Mouse (Mus musculus) gastrocnemius, postnatal 10 days (tissue): ENCODE data around the gene Ssbp3. TPM values are rescaled to one million over a fixed set of nuclear protein-coding genes. Genes with fewer than 3 reads are reported as not detected.

Experiments used
- DNase-seq: peaks from one replicate; pipeline ENCODE4 v3.0.0; 2021; ENCODE audit warnings: mixed read lengths
- total RNA-seq, 2 experiments: library from RNA; stranded (reverse); gene quantifications; 2 replicates each; pipeline ENCODE4 v1.2.3; 2021

Gene Ssbp3
- total RNA-seq, 2 experiments from 2014 or later: 29.4 to 35.1 TPM

DNA sequence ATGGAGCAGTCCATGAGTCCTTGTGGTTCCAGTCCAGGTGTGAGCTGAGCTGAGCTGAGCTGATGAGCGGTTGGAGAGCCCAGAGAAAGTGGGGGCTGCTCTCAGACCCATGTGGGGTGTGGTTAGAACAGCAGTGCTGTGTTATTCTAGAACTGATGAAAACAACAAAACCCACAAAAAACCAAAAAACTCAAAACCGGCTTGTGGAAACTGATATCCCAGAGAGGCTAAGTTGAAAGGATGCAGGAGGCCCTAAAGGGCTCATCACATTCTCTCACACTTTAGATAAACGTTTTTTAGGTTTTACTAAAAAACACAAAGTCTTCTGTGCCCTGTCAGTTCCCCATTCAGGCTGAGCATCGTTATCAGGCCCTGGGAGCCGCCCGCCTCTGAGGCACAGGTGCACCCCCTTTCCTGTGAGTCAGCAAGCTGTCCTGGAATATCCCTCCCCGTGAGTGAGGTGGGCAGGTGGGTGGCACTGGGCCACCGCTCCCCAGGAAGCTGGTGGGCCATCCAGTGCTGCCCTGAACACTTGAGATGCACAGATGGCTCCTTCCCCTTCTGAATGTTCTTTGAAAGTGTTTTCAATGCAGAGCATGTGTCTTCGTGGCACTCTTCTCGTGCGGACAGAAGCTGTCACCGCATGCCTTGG is 24.6 kb downstream of the Ssbp3 start:
- no peak for DNase-seq

DNA sequence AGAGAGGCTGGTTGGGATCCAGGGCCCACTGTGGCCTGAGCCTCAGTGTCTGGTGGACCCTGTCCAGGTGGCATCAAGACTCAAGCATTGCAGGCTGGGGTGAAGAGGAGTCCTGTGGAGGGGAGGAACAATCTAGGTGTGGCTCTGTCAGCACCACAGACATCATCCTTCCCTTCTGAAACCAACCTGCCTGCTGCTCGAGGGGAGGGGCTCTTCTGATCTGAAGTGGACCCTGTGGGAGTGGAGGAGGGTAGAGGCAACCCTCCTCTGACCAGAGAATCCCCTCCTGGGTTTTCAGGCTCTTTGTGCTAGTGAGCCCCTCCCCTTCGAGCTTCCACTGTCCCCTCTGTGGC is 25.1 kb downstream of the Ssbp3 start:
- no peak for DNase-seq

DNA sequence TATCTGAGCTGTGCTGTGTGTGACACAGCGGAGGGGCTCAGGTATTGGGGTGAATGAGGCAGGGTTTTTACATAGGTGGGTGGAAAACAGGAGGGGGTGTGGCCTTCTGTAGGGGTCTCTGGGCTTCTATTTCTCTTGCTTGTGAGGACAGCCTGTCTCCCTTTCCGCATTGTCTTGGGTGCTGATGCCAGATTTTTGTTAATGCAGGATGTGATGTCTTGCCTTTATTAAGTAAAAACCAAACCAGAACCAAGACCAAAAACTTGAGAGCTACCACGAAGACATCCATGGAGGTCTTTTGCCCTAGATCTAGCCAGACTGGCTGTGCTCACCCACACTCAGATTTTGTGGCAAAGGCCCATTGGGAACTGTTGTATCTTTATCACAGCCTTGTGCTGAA is 25.5 kb downstream of the Ssbp3 start:
- DNase-seq: no peak

DNA sequence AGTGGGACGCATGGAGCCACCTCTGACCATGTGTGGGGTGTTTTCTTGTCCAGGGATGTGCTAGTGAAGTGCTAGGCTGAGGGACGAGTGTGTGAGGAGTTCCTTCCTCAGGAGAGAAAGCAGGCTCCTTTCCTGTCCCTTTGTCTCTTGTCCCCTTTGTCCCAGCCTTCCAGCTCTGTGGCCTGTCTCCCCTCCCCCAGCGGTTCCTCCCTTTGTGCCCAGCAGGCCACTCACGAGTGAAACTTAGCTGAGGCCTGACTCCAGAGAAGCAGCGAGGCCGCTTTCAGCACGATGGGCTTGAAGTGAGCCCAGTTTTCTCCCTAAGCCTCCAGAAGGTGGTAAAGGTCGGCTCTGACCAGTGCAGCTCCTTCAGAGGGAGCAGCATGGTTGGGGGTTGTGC is 26.2 kb downstream of the Ssbp3 start:
- DNase-seq: no peak

DNA sequence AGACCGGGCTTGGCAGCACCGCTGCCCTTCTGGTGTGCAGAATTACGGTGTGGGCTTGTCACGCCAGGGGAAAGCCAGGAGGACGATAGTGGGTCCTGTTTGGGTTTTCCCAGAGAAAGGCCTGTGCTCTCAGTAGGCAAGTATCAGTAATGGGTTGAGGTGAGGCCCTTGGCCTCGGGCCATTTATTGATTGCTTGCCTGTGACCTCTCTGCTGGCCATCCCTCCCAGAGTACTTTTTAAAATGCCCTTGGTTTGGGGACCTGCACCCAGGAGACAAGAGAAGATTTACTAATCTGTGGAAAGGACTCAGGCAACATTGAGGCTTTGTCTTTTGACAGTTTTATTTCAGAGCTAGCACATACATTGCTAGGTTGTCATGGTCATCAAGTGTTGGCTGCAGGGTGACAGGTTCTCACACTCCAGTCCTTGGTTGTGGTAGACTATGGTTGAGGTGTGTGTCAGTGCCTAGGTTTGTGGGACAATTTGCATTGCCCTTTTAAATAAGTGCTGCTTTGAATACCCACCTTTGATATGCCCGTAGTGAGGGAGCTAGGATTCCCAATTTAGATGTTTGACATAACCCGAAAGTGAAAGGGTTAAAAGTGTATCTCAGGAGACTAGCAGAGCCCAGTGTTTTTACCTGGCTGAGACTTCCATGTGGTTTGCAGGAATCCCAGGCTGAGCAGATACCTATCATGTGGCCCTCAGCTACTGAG is 28.2 kb downstream of the Ssbp3 start:
- DNase-seq: no peak

DNA sequence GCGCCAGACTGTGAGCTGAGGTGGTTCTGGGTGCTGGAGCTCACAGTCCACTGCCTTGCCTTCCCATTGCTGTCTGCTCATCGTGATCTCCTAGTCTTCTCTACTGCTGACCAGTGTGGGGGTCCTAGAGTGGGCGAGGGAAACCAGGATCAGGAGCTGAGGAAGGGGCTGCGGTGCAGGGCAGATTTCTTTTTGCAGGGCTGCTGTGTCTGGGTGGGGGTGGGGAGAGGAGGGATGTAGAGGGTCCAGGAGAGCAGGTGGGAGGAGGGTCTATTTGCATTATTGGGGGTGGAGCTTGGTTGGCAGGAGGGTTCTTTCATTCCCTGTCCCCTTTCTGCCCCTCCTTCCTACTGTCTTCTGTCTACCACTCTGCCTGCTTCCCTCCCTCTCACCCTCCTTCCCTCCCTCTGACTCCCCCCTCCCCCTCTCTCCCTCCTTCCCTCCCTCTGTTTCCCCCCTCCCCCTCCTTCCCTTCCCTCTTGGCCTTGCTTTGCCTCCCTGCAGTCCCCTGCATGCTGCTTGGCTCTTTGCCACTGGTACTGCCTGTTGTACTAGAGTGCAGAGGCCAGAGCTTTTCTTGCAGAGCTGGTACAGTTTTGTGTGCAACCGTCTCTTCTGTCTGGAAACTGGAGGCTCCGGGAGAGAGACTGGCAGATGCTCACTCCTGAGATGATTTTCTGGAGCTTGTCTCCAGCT is 28.9 kb downstream of the Ssbp3 start:
- peak; percentile 48 for DNase-seq

DNA sequence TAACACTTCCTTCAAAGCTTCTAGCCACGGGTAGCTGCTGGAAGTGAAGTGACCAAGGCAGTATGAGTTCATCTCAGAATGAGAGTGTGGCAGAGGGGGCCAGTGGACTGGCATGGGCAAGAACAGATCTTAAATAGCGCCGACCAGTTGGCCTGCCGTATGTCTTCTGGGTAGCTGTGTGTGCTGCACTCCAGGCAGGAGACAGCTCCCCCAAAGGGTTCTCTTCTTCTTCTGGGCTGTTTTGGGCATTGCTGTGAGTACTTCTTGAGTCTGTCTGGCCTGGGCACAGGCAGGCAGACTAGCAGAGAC is 29.4 kb downstream of the Ssbp3 start:
- DNase-seq: no peak

DNA sequence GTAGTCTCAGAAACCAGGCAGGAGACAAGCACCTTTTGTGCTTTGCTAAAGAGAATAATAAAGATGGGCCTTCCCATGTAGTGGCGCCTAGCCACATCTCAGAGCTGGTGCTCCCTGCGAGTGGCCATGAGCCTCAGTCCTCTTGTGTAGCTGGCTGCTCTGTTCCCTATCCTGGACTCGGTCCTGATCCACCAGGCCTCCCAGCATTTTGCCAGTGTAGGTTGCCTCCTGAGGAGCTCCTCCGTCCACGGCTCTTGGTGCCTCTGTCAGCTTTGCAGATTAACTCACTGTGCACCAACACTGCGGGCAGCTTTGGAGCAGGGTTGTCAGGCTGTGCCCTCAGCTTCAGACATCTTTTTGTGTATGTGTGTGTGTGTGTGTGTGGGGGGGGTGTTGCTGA is 30.4 kb downstream of the Ssbp3 start:
- DNase-seq: no peak

DNA sequence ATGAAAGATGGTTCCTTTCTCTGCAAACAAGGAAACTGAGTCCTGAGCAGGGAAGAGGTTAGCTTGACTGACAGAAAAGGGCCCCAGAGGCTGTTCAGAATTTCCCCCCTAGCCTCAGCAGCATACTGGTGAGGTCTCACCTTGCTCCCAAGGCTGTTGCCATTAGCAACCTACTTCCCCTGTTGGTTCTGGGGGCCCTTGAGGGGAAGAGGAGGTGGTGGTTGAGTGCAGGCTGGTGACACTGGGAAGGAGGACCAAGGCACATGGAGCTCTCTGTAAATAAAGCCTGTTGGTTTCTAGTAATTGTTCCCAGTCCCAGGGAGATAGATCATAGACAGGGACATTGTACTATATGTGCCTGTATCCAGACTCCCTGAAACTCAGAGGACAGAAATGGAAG is 31.0 kb downstream of the Ssbp3 start:
- DNase-seq: no peak

DNA sequence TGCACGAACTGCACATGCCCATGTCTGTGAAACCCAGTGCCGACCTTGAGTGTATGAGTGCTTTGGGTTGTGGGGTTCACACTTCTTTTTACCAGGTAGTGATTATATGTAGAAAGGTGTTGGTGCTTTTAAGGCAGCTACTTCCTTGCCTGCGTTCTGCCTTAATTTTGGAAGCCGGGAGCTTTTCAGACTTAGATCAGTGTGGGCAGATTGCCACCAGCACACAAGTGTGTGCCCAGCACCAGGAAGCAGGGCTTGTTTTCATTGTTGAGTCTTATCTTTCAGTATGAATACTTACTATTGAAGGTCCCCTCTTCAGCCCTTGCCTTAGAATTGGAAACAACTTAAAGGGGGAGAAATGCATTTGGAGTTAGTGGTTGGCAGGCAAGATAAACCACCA is 32.0 kb downstream of the Ssbp3 start:
- DNase-seq: no peak

DNA sequence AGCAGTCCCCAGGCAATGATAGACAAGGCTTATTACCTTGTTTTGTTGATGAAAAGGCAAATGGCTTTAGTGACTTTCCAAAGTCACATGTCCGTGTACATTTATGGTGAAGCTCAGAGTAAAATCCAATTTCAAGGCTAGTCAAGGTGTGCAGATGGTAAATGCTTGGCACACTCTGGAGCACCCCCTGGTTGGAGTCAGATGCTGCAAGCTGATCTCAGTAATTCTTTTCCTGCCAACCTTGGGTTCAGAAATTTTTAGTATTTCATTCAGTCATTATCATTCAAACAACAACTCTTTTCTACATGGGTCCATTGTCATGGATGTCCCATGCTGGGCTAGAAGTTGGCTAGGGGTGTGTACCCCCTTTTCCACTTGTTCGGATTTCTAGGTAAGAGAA is 33.1 kb downstream of the Ssbp3 start:
- DNase-seq: no peak

DNA sequence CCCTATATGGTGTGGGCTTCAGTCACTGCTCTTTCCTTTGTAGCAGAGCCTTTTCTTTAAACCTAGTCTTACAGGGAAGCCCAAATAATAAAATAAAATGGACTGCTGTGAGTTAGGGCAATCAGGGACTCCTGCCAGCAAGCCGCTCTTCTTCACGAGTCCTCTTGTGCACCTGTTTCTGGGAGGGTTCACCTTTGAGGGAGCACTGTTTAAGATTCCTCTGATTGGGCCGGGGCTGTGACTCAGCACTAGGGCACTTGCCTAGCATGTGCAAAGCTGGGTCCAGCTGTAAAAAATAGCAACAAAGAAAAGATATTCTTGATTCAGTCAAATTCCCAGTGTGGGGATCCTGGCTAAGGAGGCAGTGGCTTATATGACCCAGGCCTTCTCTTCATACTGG is 34.4 kb downstream of the Ssbp3 start:
- DNase-seq: no peak

DNA sequence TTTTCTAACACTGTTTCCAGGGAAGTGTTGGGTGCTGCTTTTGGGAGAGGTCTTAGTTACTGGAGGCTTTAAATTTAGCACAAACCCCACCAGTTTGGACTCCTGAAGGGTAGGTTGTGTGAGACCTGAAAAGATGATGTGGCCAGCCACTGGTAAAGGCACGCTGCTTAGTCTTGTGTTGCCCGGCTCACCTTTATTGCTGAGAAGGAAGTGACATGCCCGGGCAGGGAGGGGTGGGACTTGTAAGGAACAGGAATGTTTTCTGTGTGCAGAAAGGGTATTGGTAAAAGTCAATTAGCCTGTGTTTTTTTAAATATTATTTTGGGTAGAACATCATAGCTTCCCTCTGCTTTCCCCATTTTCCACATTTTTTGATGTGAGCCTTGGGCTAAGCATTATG is 37.2 kb downstream of the Ssbp3 start:
- DNase-seq: no peak

DNA sequence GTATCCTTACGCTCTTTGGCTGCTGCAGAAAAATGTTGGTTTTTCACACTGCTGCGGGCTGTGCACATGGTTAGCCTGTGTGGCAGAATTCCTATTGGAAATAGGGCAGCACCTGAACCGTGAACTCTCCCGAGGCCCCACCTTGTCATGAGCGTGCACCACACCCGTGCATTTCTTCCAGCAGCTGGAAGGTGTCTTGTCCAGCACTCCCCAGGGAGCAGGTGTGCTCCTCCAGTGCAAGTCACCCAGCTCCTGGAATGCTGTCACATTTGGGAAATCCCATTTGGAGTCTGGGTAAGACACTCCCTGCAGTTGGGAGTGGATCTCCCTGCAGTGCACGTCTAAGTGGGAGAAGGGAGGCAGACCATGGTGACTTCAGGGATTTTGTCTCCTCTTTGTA is 38.0 kb downstream of the Ssbp3 start:
- DNase-seq: no peak

DNA sequence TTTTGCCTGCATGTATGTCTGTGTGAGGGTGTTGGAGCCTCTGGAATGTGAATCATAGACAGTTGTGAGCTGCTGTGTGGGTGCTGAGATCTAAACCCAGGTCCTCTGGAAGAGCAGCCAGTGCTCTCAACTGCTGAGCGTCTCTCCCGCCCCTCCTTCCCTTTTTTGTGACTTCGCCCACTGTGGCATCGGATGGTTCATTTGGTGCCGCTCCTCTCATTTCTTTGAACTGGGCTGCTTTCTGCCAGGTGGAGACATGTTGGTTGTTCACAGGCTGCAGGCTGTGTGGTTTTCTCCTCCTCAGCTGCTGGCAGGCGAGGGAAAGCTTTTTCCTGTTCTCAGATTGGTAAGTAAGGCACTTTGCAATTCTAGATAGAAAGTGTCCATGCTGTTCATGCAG is 38.7 kb downstream of the Ssbp3 start:
- DNase-seq: no peak

DNA sequence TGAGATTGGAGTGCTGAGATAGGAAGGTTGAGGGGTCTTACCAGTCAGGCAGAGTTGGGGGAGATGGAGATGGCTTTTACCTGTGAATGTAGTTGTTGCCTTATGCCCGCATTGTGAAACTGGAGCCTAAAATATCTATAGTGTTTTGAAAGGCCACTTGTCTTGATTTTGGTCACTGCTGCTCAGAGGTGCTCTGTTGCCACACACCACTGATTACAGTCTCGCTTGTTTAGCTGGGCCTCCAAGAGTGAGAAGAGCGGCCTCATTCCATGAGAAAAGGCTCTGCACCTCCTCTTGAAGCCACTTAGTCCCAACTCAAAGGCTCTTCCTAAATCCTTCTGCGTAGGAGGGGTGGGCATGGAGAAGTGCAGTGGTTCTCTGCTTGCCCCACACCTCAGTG is 40.3 kb downstream of the Ssbp3 start:
- DNase-seq: no peak

DNA sequence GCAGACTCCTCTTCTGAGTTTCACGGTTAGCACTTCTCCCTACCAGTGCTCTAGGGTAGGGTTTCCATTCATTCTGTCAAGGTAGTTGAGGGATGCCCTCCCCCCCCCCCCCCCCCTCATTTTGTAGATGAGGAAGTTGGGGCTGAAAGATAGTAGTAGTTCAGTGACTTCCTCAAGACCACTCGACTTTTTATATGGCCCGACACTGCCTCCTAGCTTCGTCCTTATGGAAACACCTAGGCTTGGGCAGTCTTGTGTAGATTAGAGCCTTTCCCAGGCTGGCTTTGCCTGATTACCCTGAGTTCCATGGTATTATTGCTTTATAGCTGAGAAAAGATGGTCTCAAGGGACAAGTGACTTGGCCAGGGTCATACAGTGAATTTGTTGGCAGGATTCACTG is 41.0 kb downstream of the Ssbp3 start:
- DNase-seq: no peak

DNA sequence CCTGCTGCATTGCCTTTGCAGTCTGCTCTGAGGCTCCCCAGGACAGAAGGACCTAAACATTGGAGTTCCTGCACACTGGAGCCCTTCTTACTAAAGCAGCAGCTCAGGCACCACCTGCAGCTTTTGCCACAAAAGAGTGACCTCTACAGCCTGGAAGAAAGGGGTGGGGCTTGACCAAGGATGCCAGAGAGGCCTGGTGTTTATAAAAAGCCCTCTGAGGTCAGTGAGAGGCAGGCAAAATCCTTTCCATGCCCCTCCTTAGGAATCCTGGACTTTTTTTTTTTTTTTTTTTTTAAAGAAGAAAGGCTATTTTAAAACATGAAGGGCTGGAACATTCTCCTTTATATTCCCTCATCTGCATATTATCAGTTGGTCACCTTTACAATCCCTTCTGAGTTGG is 42.7 kb downstream of the Ssbp3 start:
- DNase-seq: no peak

DNA sequence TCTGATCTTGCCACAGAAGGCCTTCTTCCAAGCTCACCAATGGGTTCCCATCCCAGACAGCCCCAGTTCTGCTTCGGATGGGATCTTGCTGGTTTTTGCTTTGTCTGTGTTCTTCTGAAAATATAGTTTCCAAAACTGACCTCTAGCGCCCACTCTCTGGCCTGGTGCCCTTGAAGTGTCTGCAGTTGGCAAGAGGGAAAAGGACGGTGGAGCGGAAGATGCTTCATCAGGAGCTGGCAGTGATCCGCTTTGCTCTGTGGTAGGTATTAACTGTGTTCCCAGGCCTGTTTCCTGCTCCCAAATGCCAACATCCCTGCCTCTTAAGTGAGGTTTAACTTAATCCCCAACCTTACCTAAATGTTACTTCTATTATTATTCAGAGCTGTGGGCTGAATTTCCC is 43.3 kb downstream of the Ssbp3 start:
- DNase-seq: no peak

DNA sequence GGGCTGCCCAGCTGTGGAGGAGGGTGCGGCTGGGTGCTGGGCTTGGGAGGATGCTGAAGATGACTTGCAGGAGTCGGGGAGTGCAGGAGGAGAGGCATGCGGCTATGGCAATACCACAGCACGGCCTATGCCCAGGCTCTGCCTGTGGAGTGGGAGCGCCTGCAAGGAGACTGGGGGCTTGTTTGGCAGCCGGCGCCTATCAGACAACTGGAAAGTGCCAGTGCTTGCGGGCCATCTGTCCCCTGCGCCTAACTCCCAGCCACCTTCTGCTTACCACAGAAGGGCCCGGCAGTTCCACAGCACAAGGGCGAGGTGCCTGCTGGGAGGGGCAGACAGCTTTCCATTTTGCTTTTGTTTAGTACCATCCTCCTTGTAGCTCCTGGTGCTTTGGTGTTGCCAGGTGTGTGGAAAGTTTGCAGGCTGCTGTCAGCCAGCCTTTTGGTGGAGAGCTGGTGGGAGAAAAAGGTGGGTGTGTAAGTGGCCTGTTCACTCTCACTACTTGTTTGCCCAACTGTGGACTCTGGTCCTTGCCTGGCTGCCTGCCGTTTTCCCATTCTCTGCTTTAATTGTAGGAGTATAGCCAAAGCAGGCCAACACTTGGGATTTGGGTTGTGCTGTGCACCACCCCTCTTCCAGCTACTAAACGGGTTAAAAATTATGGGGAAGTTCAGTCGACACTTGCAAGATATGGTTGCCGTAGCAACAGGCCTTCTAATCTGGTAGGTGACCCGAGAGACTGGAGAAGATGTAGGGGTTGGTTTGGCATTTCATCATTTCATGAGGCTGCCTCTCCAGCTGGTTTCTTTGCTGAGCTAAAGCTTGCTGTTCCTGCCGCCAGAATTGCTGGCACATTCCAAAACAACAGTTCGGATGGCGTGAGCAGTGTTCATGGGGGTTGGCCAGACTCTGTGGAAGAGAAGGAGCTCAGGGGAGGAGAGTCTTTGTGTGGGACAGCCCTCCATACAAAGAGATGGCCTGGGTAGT is 45.5 kb downstream of the Ssbp3 start:
- DNase-seq: no peak

DNA sequence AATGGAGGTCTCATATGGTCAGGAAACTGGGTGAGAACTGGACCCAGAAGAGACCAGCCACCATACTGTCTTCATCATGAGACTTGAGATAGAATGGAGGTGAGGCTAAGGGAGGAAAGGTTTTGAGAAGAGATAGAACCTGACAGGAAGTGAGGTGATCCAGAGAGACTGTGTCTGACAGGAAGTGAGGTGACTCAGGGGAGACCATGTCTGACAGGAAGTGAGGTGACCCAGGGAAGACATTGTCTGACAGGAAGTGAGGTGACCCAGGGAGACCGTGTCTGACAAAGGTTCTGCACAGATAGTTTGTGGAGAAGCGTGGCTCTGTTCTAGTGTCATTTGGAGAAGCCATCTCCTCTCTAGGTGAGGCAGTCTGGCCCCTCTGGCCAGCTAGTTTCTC is 47.6 kb downstream of the Ssbp3 start:
- DNase-seq: no peak

DNA sequence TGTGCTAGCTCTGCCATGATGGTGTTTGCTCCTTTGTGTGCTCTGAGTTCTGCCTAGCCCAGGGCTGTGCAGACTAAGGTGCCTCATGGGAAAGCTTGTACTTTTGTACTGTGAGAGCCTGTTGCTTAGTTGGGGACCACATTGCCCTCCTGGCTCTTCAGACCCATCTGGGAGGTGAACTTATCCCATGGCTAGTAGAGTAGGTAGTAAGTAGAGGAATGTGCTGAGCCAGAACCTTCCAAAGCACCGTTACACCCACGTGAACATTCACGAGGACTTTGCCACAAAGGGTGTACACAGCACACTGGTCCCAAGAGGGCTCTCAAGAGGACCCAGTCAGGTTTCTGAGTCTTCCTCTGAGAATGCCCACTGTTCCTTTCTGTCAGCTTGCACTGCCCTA is 48.1 kb downstream of the Ssbp3 start:
- DNase-seq: no peak
